Comparison of ENCODE assay signal across 8 mouse cellular contexts in genomic region chr16:45158522-45159388, GRCm38 (mm10). TPM values are rescaled to one million over a fixed set of nuclear protein-coding genes. Genes with fewer than 3 reads are reported as not detected.
A peak's percentile ranks its signal among the peaks of the same experiment; 100 is the strongest.
DNase-seq lines count a peak whose midpoint lies in the region; ATAC-seq and TF ChIP-seq lines count a peak whose summit lies in the region.

Gene Slc35a5 (minus strand): TSS chr16:45158706.
Gene Atg3 (plus strand): TSS chr16:45158785.

- H3K4me1 ChIP-seq in erythroblast, embryonic 14.5 days (ENCODE audit: control insufficient read depth), result peaks cover 25% of the 10 kb centered on the region
- peaks cover 8% of the 10 kb centered on the region for H3K4me1 ChIP-seq in heart, embryonic 11.5 days (ENCODE audit: control insufficient read depth, insufficient read depth, low read length)
- peaks cover 12% of the 10 kb centered on the region; the same call in 1 of the 2 replicates for H3K4me1 ChIP-seq in kidney, embryonic 16.5 days (ENCODE audit: insufficient read depth, low read length)
- H3K4me1 ChIP-seq in liver, adult 2 months (ENCODE audit: control insufficient read depth, insufficient read depth, low read length), result peaks cover 10% of the 10 kb centered on the region

- under 1% methylated on average over 53 of the region's 64 CpGs for WGBS in heart, embryonic 11.5 days (ENCODE audit: insufficient replicate concordance)
- WGBS in kidney, embryonic 16.5 days, result under 1% methylated on average over 59 of the region's 64 CpGs
- under 1% methylated on average over 64 of the region's 64 CpGs for WGBS in liver, adult 2 months

- ATAC-seq in heart, embryonic 11.5 days (replicated peaks; ENCODE audit: insufficient number of reproducible peaks, low FRiP score, low TSS enrichment), result peak; percentile 99
- ATAC-seq in kidney, embryonic 16.5 days (ENCODE audit: low FRiP score, low TSS enrichment), result peak; percentile 99

- peak; percentile 51; the same call in 1 of the 2 replicates for TF ChIP-seq POLR2A in brain, embryonic 14.5 days (IDR thresholded peaks at IDR 0.05; ENCODE audit: borderline replicate concordance, extremely low read depth, insufficient read depth, insufficient read length, poor library complexity, severe bottlenecking)
- TF ChIP-seq POLR2A in liver, adult 2 months (IDR thresholded peaks at IDR 0.05; ENCODE audit: extremely low read depth, insufficient read depth, low read length), result peak; percentile 55
- peak; percentile 36 for TF ChIP-seq POLR2A in myocyte (IDR thresholded peaks at IDR 0.05; ENCODE audit: insufficient read length, low read depth)

- H3K36me3 ChIP-seq in C2C12 (ENCODE audit: control insufficient read depth, insufficient read depth), result peaks cover 25% of the 10 kb centered on the region
- H3K36me3 ChIP-seq in erythroblast, embryonic 14.5 days (ENCODE audit: control insufficient read depth), result peaks cover 3% of the 10 kb centered on the region; the same call in 1 of the 2 replicates
- no peaks in the 10 kb centered on the region for H3K36me3 ChIP-seq in heart, embryonic 11.5 days (ENCODE audit: control insufficient read depth, insufficient read depth, low read length)
- H3K36me3 ChIP-seq in kidney, embryonic 16.5 days (ENCODE audit: insufficient read depth, low read length), result no peaks in the 10 kb centered on the region
- H3K36me3 ChIP-seq in liver, adult 2 months (ENCODE audit: control insufficient read depth, insufficient read depth, low read length), result peaks cover 16% of the 10 kb centered on the region
- no peaks in the 10 kb centered on the region for H3K36me3 ChIP-seq in myocyte (ENCODE audit: control insufficient read depth, insufficient read depth)
- peaks cover 2% of the 10 kb centered on the region; the same call in 1 of the 2 replicates for H3K36me3 ChIP-seq in splenic B cell, adult 2 months (ENCODE audit: control insufficient read depth, insufficient read depth, low read length, poor library complexity, severe bottlenecking)

- H3K79me3 ChIP-seq in C2C12 (ENCODE audit: low read depth), result peaks cover 20% of the 10 kb centered on the region

- H3ac ChIP-seq in C2C12 (ENCODE audit: control insufficient read depth, insufficient read length, low read depth) (peak within 1 kb of the TSS; percentile 93), myocyte (ENCODE audit: control insufficient read depth, insufficient read length) (peak within 1 kb of the TSS; percentile 87)

- DNase-seq in brain, embryonic 14.5 days (ENCODE audit: low read depth), result peak; percentile 99
- DNase-seq in liver, adult 2 months (ENCODE audit: extremely low read depth, low read depth, low spot score), result peak; percentile 86
- DNase-seq in splenic B cell, adult 2 months (ENCODE audit: low read depth, low spot score), result peak; percentile 97

- H3K4me2 ChIP-seq in heart, embryonic 11.5 days, result peak within 1 kb of the TSS; percentile 90
- peak within 1 kb of the TSS; percentile 83 for H3K4me2 ChIP-seq in kidney, embryonic 16.5 days (replicated peaks; ENCODE audit: low read depth, low read length)
- peak within 1 kb of the TSS; percentile 94 for H3K4me2 ChIP-seq in myocyte (ENCODE audit: low read depth)

- H3K27ac ChIP-seq in heart, embryonic 11.5 days (ENCODE audit: low read depth, low read length), result peak within 1 kb of the TSS; percentile 95
- H3K27ac ChIP-seq in kidney, embryonic 16.5 days (ENCODE audit: low read length), result peak within 1 kb of the TSS; percentile 93
- peak within 1 kb of the TSS; percentile 97 for H3K27ac ChIP-seq in liver, adult 2 months (replicated peaks; ENCODE audit: insufficient read depth, low read depth, low read length)

- no peak for TF ChIP-seq CTCF in C2C12 (IDR thresholded peaks at IDR 0.05; ENCODE audit: control insufficient read depth, insufficient read depth, insufficient read length)
- TF ChIP-seq CTCF in brain, embryonic 14.5 days (IDR thresholded peaks at IDR 0.05; ENCODE audit: borderline replicate concordance, extremely low read depth, insufficient read depth, insufficient read length), result no peak
- TF ChIP-seq CTCF in liver, adult 2 months (IDR thresholded peaks at IDR 0.05; ENCODE audit: low read depth, low read length), result no peak

- H3K4me3 ChIP-seq in C2C12 (ENCODE audit: insufficient read depth, poor library complexity, severe bottlenecking) (peak within 1 kb of the TSS; percentile 96), myocyte (peak within 1 kb of the TSS; percentile 92)
- peak within 1 kb of the TSS; percentile 96 for H3K4me3 ChIP-seq in erythroblast, embryonic 14.5 days (replicated peaks)
- H3K4me3 ChIP-seq in heart, embryonic 11.5 days (ENCODE audit: low read depth, low read length), result peak within 1 kb of the TSS; percentile 92
- H3K4me3 ChIP-seq in kidney, embryonic 16.5 days (ENCODE audit: low read length), result peak within 1 kb of the TSS; percentile 89
- peak within 1 kb of the TSS; percentile 93 for H3K4me3 ChIP-seq in liver, adult 2 months (ENCODE audit: insufficient read depth, low read depth, low read length)

- no peaks in the 10 kb centered on the region for H3K9me3 ChIP-seq in erythroblast, embryonic 14.5 days (ENCODE audit: control insufficient read depth, low read length)
- no peaks in the 10 kb centered on the region for H3K9me3 ChIP-seq in heart, embryonic 11.5 days (replicated peaks; ENCODE audit: control insufficient read depth, low read length)
- no peaks in the 10 kb centered on the region for H3K9me3 ChIP-seq in kidney, embryonic 16.5 days (ENCODE audit: low read length)

- peaks cover 43% of the 10 kb centered on the region for H3K79me2 ChIP-seq in C2C12 (ENCODE audit: control insufficient read depth, insufficient read depth)
- peaks cover 6% of the 10 kb centered on the region; the same call in 1 of the 2 replicates for H3K79me2 ChIP-seq in liver, adult 2 months (ENCODE audit: control insufficient read depth, insufficient read depth, low read length)
- H3K79me2 ChIP-seq in myocyte (ENCODE audit: control insufficient read depth, insufficient read depth), result peaks cover 40% of the 10 kb centered on the region

- H3K9ac ChIP-seq in heart, embryonic 11.5 days (ENCODE audit: low read depth, low read length), result peak within 1 kb of the TSS; percentile 89
- peak within 1 kb of the TSS; percentile 90 for H3K9ac ChIP-seq in kidney, embryonic 16.5 days (replicated peaks; ENCODE audit: low read length)
- peak within 1 kb of the TSS; percentile 91 for H3K9ac ChIP-seq in liver, adult 2 months (ENCODE audit: low read depth, low read length)

- no peaks in the 10 kb centered on the region for H3K27me3 ChIP-seq in C2C12 (ENCODE audit: control insufficient read depth, insufficient read depth, insufficient read length)
- no peaks in the 10 kb centered on the region for H3K27me3 ChIP-seq in erythroblast, embryonic 14.5 days (ENCODE audit: control insufficient read depth)
- H3K27me3 ChIP-seq in heart, embryonic 11.5 days (ENCODE audit: control insufficient read depth, insufficient read depth, low read length), result no peaks in the 10 kb centered on the region
- H3K27me3 ChIP-seq in kidney, embryonic 16.5 days (ENCODE audit: insufficient read depth, low read length), result no peaks in the 10 kb centered on the region
- no peaks in the 10 kb centered on the region for H3K27me3 ChIP-seq in liver, adult 2 months (ENCODE audit: control insufficient read depth, insufficient read depth, low read length)
- H3K27me3 ChIP-seq in myocyte (ENCODE audit: control insufficient read depth, insufficient read depth, insufficient read length), result no peaks in the 10 kb centered on the region
- no peaks in the 10 kb centered on the region for H3K27me3 ChIP-seq in splenic B cell, adult 2 months (ENCODE audit: control insufficient read depth, insufficient read depth, low read length, poor library complexity, severe bottlenecking)

TF ChIP-seq in C2C12, 6 proteins besides CTCF, POLR2A, EP300 and RAD21:
- peak; percentile 18 for TF ChIP-seq CEBPB (IDR thresholded peaks at IDR 0.05; ENCODE audit: low read depth)
- peak; percentile 99 for TF ChIP-seq USF1 (IDR thresholded peaks at IDR 0.05; ENCODE audit: low read depth)
- no peak for TF ChIP-seq MYOD1 (IDR thresholded peaks at IDR 0.05; ENCODE audit: control insufficient read depth, insufficient read length, low read depth)

TF ChIP-seq in myocyte, 11 proteins besides CTCF, POLR2A, EP300 and RAD21:
- TF ChIP-seq MAX (IDR thresholded peaks at IDR 0.05; ENCODE audit: low read depth) (no peak), TCF12 (IDR thresholded peaks at IDR 0.05; ENCODE audit: insufficient read depth, poor library complexity, severe bottlenecking) (no peak), SRF (IDR thresholded peaks at IDR 0.05; ENCODE audit: control insufficient read depth, insufficient read length, low read depth) (no peak), MYOD1 (IDR thresholded peaks at IDR 0.05; ENCODE audit: control insufficient read depth in 1 of 3, insufficient read length in 2 of 3, low read depth in 2 of 3) (peak in 2 of 3 experiments; percentile 52 to 85), USF1 (IDR thresholded peaks at IDR 0.05; ENCODE audit: low read depth) (peak; percentile 98), MYOG (IDR thresholded peaks at IDR 0.05; ENCODE audit: control insufficient read depth in 1 of 3, insufficient read depth in 1 of 3, insufficient read length in 2 of 3, low read depth in 2 of 3) (peak in 2 of 3 experiments; percentile 70 to 85), TCF3 (IDR thresholded peaks at IDR 0.05; ENCODE audit: insufficient read length, low read depth) (no peak), REST (IDR thresholded peaks at IDR 0.05; ENCODE audit: insufficient read depth, insufficient read length) (no peak), CEBPB (IDR thresholded peaks at IDR 0.05; ENCODE audit: insufficient read depth, poor library complexity, severe bottlenecking) (no peak), POLR2AphosphoS2 (IDR thresholded peaks at IDR 0.05; ENCODE audit: insufficient read length, low read depth) (peak; percentile 18)

RNA-seq across cellular contexts. Expression of gene Slc35a5, which starts in this region (rescaled TPM):
- polyA plus RNA-seq in C2C12 (2012; fragmentation: generic; extraction: Trizol) (3.1 TPM), myocyte (2012; fragmentation: generic; extraction: Trizol) (2.5 TPM)
- polyA plus RNA-seq in brain, embryonic 14.5 days (2012; rRNA removed), result 21.5 and 25.6 TPM in 2 replicates
- polyA plus RNA-seq in erythroblast, embryonic 14.5 days (2012), result not detected in 2 replicates
- 14.8 and 18.8 TPM in 2 replicates for polyA plus RNA-seq in heart, embryonic 11.5 days (2014; fragmentation: Nextera tagmentation; extraction: Ambion mirVana)
- 25.3 and 26.2 TPM in 2 replicates for polyA plus RNA-seq in kidney, embryonic 16.5 days (2015; fragmentation: Nextera tagmentation; extraction: Ambion mirVana)
- total RNA-seq in liver, adult 2 months (2014; rRNA removed), result 13.2 and 16.0 TPM in 2 replicates
- 9.5 and 10.1 TPM in 2 replicates for polyA plus RNA-seq in liver, adult 2 months (2012; rRNA removed)

RNA-seq across cellular contexts. Expression of gene Atg3, which starts in this region (rescaled TPM):
- polyA plus RNA-seq in C2C12 (2012; fragmentation: generic; extraction: Trizol) (14.1 TPM), myocyte (2012; fragmentation: generic; extraction: Trizol) (19.2 TPM)
- polyA plus RNA-seq in brain, embryonic 14.5 days (2012; rRNA removed), result 29.4 and 30.5 TPM in 2 replicates
- polyA plus RNA-seq in erythroblast, embryonic 14.5 days (2012), result 0.54 and 0.65 TPM in 2 replicates
- polyA plus RNA-seq in heart, embryonic 11.5 days (2014; fragmentation: Nextera tagmentation; extraction: Ambion mirVana), result 34.8 and 36.8 TPM in 2 replicates
- polyA plus RNA-seq in kidney, embryonic 16.5 days (2015; fragmentation: Nextera tagmentation; extraction: Ambion mirVana), result 30.9 and 37.0 TPM in 2 replicates
- 57.9 and 73.6 TPM in 2 replicates for total RNA-seq in liver, adult 2 months (2014; rRNA removed)
- 18.9 and 22.8 TPM in 2 replicates for polyA plus RNA-seq in liver, adult 2 months (2012; rRNA removed)

Comparison
In these comparisons a context has a peak if more than half of its experiments do, and no peak if none do; other contexts are left out.
1. Peak in every context shown above with its lines: DNase-seq, ATAC-seq, H3K4me3 ChIP-seq and H3K27ac ChIP-seq.